Mouse (Mus musculus) G1E (cell line): ENCODE measurements at regions not wholly inside any gene's neighbourhood (a gene's known extent, or its start where the extent isn't known, plus 50 kb on each side); places are given as distances from the start of the nearest gene placed in this dataset.

Experiments
- ATAC-seq: 2 replicates; pipeline ENCODE4 v1.8.0; 2016; ENCODE audit warnings: mild to moderate bottlenecking; ENCODE audit not compliant: insufficient number of reproducible peaks, poor library complexity, low FRiP score, severe bottlenecking; ENCODE audit errors: extremely low read depth
- DNase-seq: peaks from one replicate; pipeline ENCODE4 v3.0.0; 2012; ENCODE audit warnings: low spot score
- H3K27me3 ChIP-seq: 2 replicates; pipeline ENCODE4 v1.6.1; 2012; ENCODE audit warnings: mild to moderate bottlenecking, low read length, inconsistent platforms; ENCODE audit not compliant: insufficient read depth
- H3K36me3 ChIP-seq: replicated peaks from 2 replicates; pipeline ENCODE3; 2012; ENCODE audit warnings: mild to moderate bottlenecking, inconsistent platforms
- H3K4me1 ChIP-seq: 2 replicates; pipeline ENCODE4 v1.6.1; 2012; ENCODE audit warnings: low read depth, low read length, inconsistent platforms, mixed read lengths; ENCODE audit not compliant: insufficient read depth
- H3K4me3 ChIP-seq: 2 replicates; pipeline ENCODE4 v1.5.1; 2012; ENCODE audit warnings: low read depth, mild to moderate bottlenecking, inconsistent platforms, low read length, moderate library complexity, mixed read lengths
- H3K9me3 ChIP-seq: replicated peaks from 2 replicates; pipeline ENCODE4 v1.6.1; 2012; ENCODE audit warnings: inconsistent platforms
- CTCF ChIP-seq: IDR thresholded peaks from 2 replicates; pipeline ENCODE4 v1.5.1; 2012; ENCODE audit warnings: low read depth, low read length, inconsistent platforms, mixed read lengths
- GATA1 ChIP-seq: IDR thresholded peaks from 2 replicates; pipeline ENCODE4 v1.6.1; 2012; ENCODE audit warnings: borderline replicate concordance, low read length, inconsistent platforms, mixed read lengths
- GATA2 ChIP-seq: IDR thresholded peaks from 2 replicates; pipeline ENCODE4 v1.6.1; 2012; ENCODE audit warnings: low read depth, low read length, inconsistent platforms, borderline replicate concordance
- POLR2AphosphoS5 ChIP-seq: IDR thresholded peaks from 2 replicates; pipeline ENCODE4 v1.6.1; 2012; ENCODE audit warnings: low read depth, low read length, inconsistent platforms; ENCODE audit not compliant: insufficient replicate concordance
- TAL1 ChIP-seq: conservative IDR thresholded peaks from 2 replicates; pipeline ENCODE4 v1.6.1; 2012; ENCODE audit warnings: low read depth, low read length, inconsistent platforms, mixed read lengths

DNA sequence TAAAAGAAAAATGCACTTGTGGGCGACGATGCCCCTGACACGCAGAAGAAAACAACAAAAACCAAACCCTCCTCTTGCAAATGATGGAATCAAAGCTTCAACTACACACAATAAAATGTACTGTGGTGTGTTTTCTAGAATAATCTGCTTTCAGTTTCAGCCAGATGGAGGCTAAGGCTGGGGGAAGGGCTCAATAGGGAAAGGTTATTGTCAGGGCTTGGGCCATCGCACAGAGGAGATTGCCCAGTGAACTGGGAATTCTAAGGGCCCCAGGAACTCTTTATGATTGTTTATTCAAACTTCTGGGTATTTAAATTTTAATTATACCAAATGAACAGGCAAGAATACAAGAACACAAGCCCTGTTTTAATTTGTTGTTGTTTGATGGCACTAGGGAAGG is 169.6 kb upstream of the Agap1 start:
- H3K4me1 ChIP-seq, result no peaks in the 10 kb centered on the region
- no peaks in the 10 kb centered on the region for H3K36me3 ChIP-seq
- peaks cover 69% of the 10 kb centered on the region for H3K9me3 ChIP-seq
- TF ChIP-seq TAL1, result no peak
- no peak for TF ChIP-seq GATA2
- no peak for TF ChIP-seq CTCF
- TF ChIP-seq POLR2AphosphoS5, result no peak
- no peak for TF ChIP-seq GATA1
- DNase-seq (no peak), ATAC-seq (no peak)
- no peak overlapping the region for H3K4me3 ChIP-seq
- no peaks in the 10 kb centered on the region for H3K27me3 ChIP-seq

GRCm38 (mm10) chr1:89287136-89287795 is 167.3 kb upstream of the Agap1 start:
- H3K27me3 ChIP-seq, result no peaks in the 10 kb centered on the region
- H3K36me3 ChIP-seq, result no peaks in the 10 kb centered on the region
- TF ChIP-seq TAL1 (no peak), GATA1 (no peak), CTCF (no peak), POLR2AphosphoS5 (no peak), GATA2 (no peak)
- no peak for DNase-seq
- no peaks in the 10 kb centered on the region for H3K4me1 ChIP-seq
- no peak overlapping the region for H3K4me3 ChIP-seq
- H3K9me3 ChIP-seq, result peaks cover 63% of the 10 kb centered on the region
- no peak for ATAC-seq

GRCm38 (mm10) chr1:89288001-89288400 is 166.6 kb upstream of the Agap1 start:
- no peak for DNase-seq
- TF ChIP-seq GATA2, result no peak
- no peak for TF ChIP-seq POLR2AphosphoS5
- TF ChIP-seq TAL1, result no peak
- no peak for TF ChIP-seq GATA1
- ATAC-seq, result no peak

GRCm38 (mm10) chr1:89288921-89289320 is 165.7 kb upstream of the Agap1 start:
- DNase-seq, result no peak
- Histone ChIP-seq H3K9me3 (peaks cover 48% of the 10 kb centered on the region), H3K4me1 (no peaks in the 10 kb centered on the region), H3K4me3 (no peak overlapping the region), H3K36me3 (no peaks in the 10 kb centered on the region), H3K27me3 (no peaks in the 10 kb centered on the region)
- TF ChIP-seq CTCF, result no peak
- no peak for TF ChIP-seq GATA1
- no peak for TF ChIP-seq GATA2
- no peak for TF ChIP-seq TAL1
- no peak for TF ChIP-seq POLR2AphosphoS5
- no peak for ATAC-seq

More at GRCm38 (mm10) chr1:89288001-89288400, 166.6 kb upstream of the Agap1 start:
- Histone ChIP-seq H3K4me3 (no peak overlapping the region), H3K27me3 (no peaks in the 10 kb centered on the region), H3K9me3 (peaks cover 57% of the 10 kb centered on the region), H3K36me3 (no peaks in the 10 kb centered on the region), H3K4me1 (no peaks in the 10 kb centered on the region)

DNA sequence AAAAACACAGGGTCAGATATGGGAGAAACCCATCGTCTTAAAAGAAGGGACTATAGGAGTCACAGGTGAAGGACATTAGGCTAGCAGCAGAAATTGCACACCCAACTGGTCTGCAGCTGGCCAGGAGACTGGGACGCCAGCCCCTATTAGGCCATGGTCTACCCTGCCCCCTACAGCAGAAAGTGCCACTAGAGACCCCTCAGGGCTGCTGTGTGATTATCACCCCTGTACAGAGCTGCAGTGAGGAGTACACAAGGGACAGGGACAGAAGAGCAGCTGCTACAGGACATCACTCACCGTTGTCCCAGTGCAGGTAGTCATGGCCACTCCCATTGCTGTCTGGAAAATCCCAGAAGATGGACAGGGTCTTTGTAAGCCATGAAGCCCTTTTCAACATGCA is 157.9 kb upstream of the Agap1 start:
- Histone ChIP-seq H3K27me3 (no peaks in the 10 kb centered on the region), H3K4me1 (no peaks in the 10 kb centered on the region), H3K36me3 (no peaks in the 10 kb centered on the region), H3K4me3 (no peak overlapping the region), H3K9me3 (peaks cover 48% of the 10 kb centered on the region)
- TF ChIP-seq CTCF, result no peak
- TF ChIP-seq POLR2AphosphoS5, result no peak
- TF ChIP-seq GATA1, result no peak
- TF ChIP-seq GATA2, result no peak
- TF ChIP-seq TAL1, result no peak
- ATAC-seq (no peak), DNase-seq (no peak)

- no peak for TF ChIP-seq CTCF
- no peak for TF ChIP-seq GATA2
- no peak for TF ChIP-seq GATA1
- TF ChIP-seq POLR2AphosphoS5, result no peak
- no peak for TF ChIP-seq TAL1
- no peaks in the 10 kb centered on the region for H3K27me3 ChIP-seq
- no peaks in the 10 kb centered on the region for H3K4me1 ChIP-seq
- ATAC-seq (no peak), DNase-seq (no peak)
- no peak overlapping the region for H3K4me3 ChIP-seq
- H3K36me3 ChIP-seq, result no peaks in the 10 kb centered on the region
- peaks cover 57% of the 10 kb centered on the region for H3K9me3 ChIP-seq
These were observed 156.8 kb upstream of the Agap1 start for GRCm38 (mm10) chr1:89297766-89298165.

GRCm38 (mm10) chr1:89301151-89301550 is 153.5 kb upstream of the Agap1 start:
- DNase-seq, result no peak
- no peak for TF ChIP-seq GATA2
- TF ChIP-seq CTCF, result no peak
- TF ChIP-seq TAL1, result no peak
- no peak for TF ChIP-seq POLR2AphosphoS5
- no peak for TF ChIP-seq GATA1
- no peak for ATAC-seq
- H3K9me3 ChIP-seq, result peaks cover 78% of the 10 kb centered on the region
- H3K4me1 ChIP-seq, result no peaks in the 10 kb centered on the region
- no peak overlapping the region for H3K4me3 ChIP-seq
- H3K27me3 ChIP-seq, result no peaks in the 10 kb centered on the region
- no peaks in the 10 kb centered on the region for H3K36me3 ChIP-seq
